Mouse (Mus musculus): ENCODE data around the gene Fthl17a. TPM values are rescaled to one million over a fixed set of nuclear protein-coding genes. Genes with fewer than 3 reads are reported as not detected.

The Fthl17a gene
- polyA plus RNA-seq (2014; fragmentation: Illumina TruSeq; extraction: RNeasy Lipid Tissue Mini Kit (QIAGEN cat#74804)) = not detected

GRCm38 (mm10) chrX:85249379-85249778 is at the start of gene Fthl17a:
Gene Fthl17a, plus strand, starts transcription at chrX:85249679.

